Mouse (Mus musculus): Measurements from ENCODE around the gene 4933403O08Rik.

- TF ChIP-seq CTCF (IDR thresholded peaks at IDR 0.05 in 2 of 3, conservative IDR thresholded peaks at IDR 0.05 in 1 of 3; ENCODE audit: control insufficient read depth in 1 of 3, insufficient read depth in 1 of 3, low read depth in 2 of 3, low read length in 3 of 3, poor library complexity in 1 of 3, severe bottlenecking in 1 of 3) (no peak), RAD21 (IDR thresholded peaks at IDR 0.05; ENCODE audit: low read depth, low read length) (no peak), UBTF (IDR thresholded peaks at IDR 0.05; ENCODE audit: borderline replicate concordance, insufficient read depth, low read depth, low read length) (no peak), USF2 (IDR thresholded peaks at IDR 0.05; ENCODE audit: borderline replicate concordance in 1 of 2, insufficient read depth in 1 of 2, low read depth in 1 of 2, low read length in 2 of 2) (no peak), ZC3H11A (IDR thresholded peaks at IDR 0.05; ENCODE audit: low read depth, low read length) (no peak), ZNF384 (IDR thresholded peaks at IDR 0.05; ENCODE audit: low read depth, low read length) (no peak), ELF1 (IDR thresholded peaks at IDR 0.05; ENCODE audit: low read depth, low read length) (no peak), NELFE (IDR thresholded peaks at IDR 0.05; ENCODE audit: low read depth, low read length) (no peak)
These were observed at the start of gene 4933403O08Rik for GRCm38 (mm10) chrX:112238749-112239148.
